Mouse (Mus musculus) heart, adult 2 months (tissue): ENCODE measurements around the gene Chdh. TPM values are rescaled to one million over a fixed set of nuclear protein-coding genes. Genes with fewer than 3 reads are reported as not detected.

Source experiments
- DNase-seq, 2 experiments: peaks; one replicate each; pipeline ENCODE4 v3.0.0; 2021
- H3K27ac ChIP-seq: fragments of 200-600 bp; 2 replicates; pipeline ENCODE4 v1.8.1; 2022
- H3K27me3 ChIP-seq: fragments of 200-500 bp; 2 replicates; pipeline ENCODE4 v1.6.1; 2012; ENCODE audit warnings: mild to moderate bottlenecking, low read length, inconsistent platforms, mixed read lengths; ENCODE audit not compliant: control insufficient read depth, insufficient read depth
- H3K36me3 ChIP-seq: fragments of 200-500 bp; 2 replicates; pipeline ENCODE4 v1.6.1; 2012; ENCODE audit warnings: low read length, inconsistent platforms; ENCODE audit not compliant: control insufficient read depth, insufficient read depth
- H3K4me1 ChIP-seq: fragments of 200-500 bp; 2 replicates; pipeline ENCODE4 v1.6.1; 2011; ENCODE audit warnings: low read length; ENCODE audit not compliant: control insufficient read depth, insufficient read depth
- H3K4me3 ChIP-seq: fragments of 200-600 bp; 2 replicates; pipeline ENCODE4 v1.8.1; 2022
- H3K79me2 ChIP-seq: fragments of 200-500 bp; replicated peaks from 2 replicates; pipeline ENCODE4 v1.6.1; 2012; ENCODE audit warnings: mild to moderate bottlenecking, inconsistent platforms, low read length, moderate library complexity, mixed read lengths; ENCODE audit not compliant: control insufficient read depth, insufficient read depth
- H3K9ac ChIP-seq: fragments of 200-500 bp; 2 replicates; pipeline ENCODE4 v1.6.1; 2012; ENCODE audit warnings: low read depth, mild to moderate bottlenecking, control low read depth, inconsistent platforms, low read length, mixed read lengths
- CTCF ChIP-seq: fragments of 200-600 bp; IDR thresholded peaks from 2 replicates; pipeline ENCODE4 v1.8.1; 2022; ENCODE audit warnings: antibody characterized with exemption, mild to moderate bottlenecking, moderate library complexity
- EP300 ChIP-seq: fragments of 200-500 bp; IDR thresholded peaks from 2 replicates; pipeline ENCODE4 v1.6.1; 2011; ENCODE audit warnings: low read depth, low read length, control low read depth; ENCODE audit not compliant: insufficient read depth
- POLR2A ChIP-seq: fragments of 200-500 bp; IDR thresholded peaks from 2 replicates; pipeline ENCODE4 v1.6.1; 2011; ENCODE audit warnings: mild to moderate bottlenecking, low read depth, low read length, control low read depth; ENCODE audit not compliant: insufficient read depth
- WGBS: fragments of 180-500 bp; shearing (Covaris S2); methylation state at CpG from one replicate; pipeline ENCODE4 v1.1.7; 2018; 5-methylcytosine and 5-hydroxymethylcytosine counted together
- intact Hi-C: fragments of 180-260 bp; cut with DNase I; formaldehyde crosslinking; loops from one replicate; pipeline ENCODE4 v1.15.1; 2025
- polyA plus RNA-seq: library from polyadenylated mRNA; depleted of rRNA; stranded (reverse); fragments of >200 nt; gene quantifications from 2 replicates; pipeline ENCODE4 v1.2.3, GENCODE M21; 2012
- total RNA-seq, 2 experiments: library from RNA; stranded (reverse); gene quantifications; 2 replicates each; pipeline ENCODE4 v1.2.3; 2021

Chdh gene
- total and polyA plus RNA-seq, 3 experiments: 0.34 to 1.4 (median 0.52) TPM

DNA sequence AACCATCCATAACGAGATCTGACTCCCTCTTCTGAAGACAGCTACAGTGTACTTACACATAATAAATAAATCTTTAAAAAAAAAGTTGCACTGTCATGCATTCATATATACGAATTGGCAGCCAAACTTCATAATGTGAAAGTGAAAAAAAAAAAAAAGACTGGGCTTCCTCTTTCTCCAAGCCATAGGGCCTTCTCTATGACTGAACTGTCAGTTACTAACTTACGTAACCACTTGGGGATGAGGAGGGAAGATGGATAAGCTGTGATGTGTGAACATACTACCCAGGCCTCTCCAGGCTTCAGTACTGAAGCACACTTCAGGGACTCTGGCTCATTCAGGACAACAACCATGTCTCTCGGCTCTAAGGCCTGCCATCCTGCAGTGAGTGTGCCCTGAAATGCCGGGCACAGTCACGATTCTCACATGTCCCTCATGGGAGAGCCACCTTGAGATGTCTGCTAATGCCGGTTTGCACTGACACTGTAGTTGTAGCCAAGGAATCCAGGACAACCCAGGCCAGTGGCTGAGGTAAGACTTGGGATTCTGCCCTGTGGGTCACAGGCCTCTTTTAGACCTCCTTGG, 34.6 kb downstream of the Chdh start:
- no peaks in the 10 kb centered on the region for H3K79me2 ChIP-seq
- H3K9ac ChIP-seq: no peak overlapping the region
- H3K4me1 ChIP-seq: peaks cover 2% of the 10 kb centered on the region
- no peaks in the 10 kb centered on the region for H3K27me3 ChIP-seq
- 73% methylated on average over 7 of the region's 7 CpGs for WGBS
- no peaks in the 10 kb centered on the region for H3K36me3 ChIP-seq
- peak; percentile 26 to 53 for DNase-seq
- TF ChIP-seq CTCF: no peak
- intact Hi-C loops: no loop called here
- no peak overlapping the region for H3K4me3 ChIP-seq
- no peak overlapping the region for H3K27ac ChIP-seq

DNA sequence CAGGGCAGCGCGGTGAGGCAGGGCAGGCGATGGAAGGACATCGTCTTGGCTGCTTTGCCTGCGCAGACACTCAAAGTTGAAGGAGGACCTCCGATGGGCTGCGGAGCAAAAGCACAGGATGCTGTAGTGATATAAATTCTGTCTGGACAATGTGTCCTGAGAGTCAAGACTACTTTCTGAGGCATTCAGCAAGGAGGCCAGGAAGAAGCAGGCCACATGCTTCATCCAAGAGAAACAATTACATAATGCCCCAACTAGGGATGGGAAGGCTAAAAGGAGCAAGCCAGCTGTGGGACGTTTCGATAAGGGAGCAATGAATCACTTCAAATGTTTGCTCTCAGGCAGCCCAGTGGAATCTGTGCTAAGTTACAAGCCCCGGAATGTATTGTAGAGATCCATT, 36.4 kb downstream of the Chdh start:
- TF ChIP-seq CTCF (no peak), POLR2A (no peak), EP300 (no peak)
- H3K27me3 ChIP-seq: no peaks in the 10 kb centered on the region
- no peaks in the 10 kb centered on the region for H3K36me3 ChIP-seq
- H3K79me2 ChIP-seq: no peaks in the 10 kb centered on the region
- H3K9ac ChIP-seq: no peak overlapping the region
- intact Hi-C loops: loop anchor here (2.0 kb wide), 1 partner anchor 34 kb away; no protein-coding TSS in a partner anchor
- H3K4me3 ChIP-seq: no peak overlapping the region
- peak; percentile 31 to 57 for DNase-seq
- H3K27ac ChIP-seq: peak overlapping the region; percentile 36
- peaks cover 2% of the 10 kb centered on the region for H3K4me1 ChIP-seq
- WGBS: 44% methylated on average over 10 of the region's 10 CpGs

DNA sequence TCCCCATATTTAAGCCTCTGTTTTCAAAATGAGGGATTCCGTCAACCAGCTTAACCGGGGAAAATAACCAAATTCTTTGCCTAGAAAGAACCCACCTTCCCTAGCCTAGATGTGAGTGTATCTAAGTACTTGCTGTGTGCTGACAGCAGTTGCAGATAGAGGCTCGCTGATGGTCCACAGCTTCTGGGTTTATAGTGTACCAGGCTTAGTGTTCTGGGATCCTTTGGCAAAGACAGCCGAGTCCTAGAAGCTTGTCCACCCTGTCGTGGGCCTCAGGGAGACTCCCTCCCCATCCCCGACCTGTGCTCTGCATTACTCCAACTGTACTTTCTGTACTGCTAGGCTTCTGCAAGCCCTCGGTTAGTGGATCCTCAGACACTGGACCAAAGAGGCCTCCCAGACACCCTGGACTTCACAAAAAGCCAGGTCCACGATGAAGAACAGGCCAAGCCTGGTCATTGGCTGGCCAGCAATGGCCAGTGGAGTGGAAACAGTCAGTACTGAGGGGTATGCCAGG, 36.9 kb downstream of the Chdh start:
- TF ChIP-seq POLR2A: no peak
- TF ChIP-seq EP300: no peak
- TF ChIP-seq CTCF: no peak
- WGBS: 49% methylated on average over 8 of the region's 8 CpGs
- no peaks in the 10 kb centered on the region for H3K27me3 ChIP-seq
- H3K79me2 ChIP-seq: no peaks in the 10 kb centered on the region
- no peak overlapping the region for H3K9ac ChIP-seq
- DNase-seq: no peak
- H3K36me3 ChIP-seq: no peaks in the 10 kb centered on the region
- peaks cover 2% of the 10 kb centered on the region for H3K4me1 ChIP-seq
- H3K4me3 ChIP-seq: no peak overlapping the region
- intact Hi-C loops: loop anchor here (2.0 kb wide), 1 partner anchor 35 kb away; no protein-coding TSS in a partner anchor
- peak overlapping the region; percentile 36 for H3K27ac ChIP-seq

GRCm38 (mm10) chr14:30046976-30047375, 38.2 kb downstream of the Chdh start:
- Histone ChIP-seq H3K36me3 (no peaks in the 10 kb centered on the region), H3K27me3 (no peaks in the 10 kb centered on the region), H3K9ac (no peak overlapping the region), H3K4me3 (no peak overlapping the region), H3K4me1 (peaks cover 2% of the 10 kb centered on the region), H3K79me2 (no peaks in the 10 kb centered on the region), H3K27ac (no peak overlapping the region)
- DNase-seq: no peak
- WGBS: 93% methylated on average over 4 of the region's 4 CpGs
- TF ChIP-seq EP300 (no peak), POLR2A (no peak), CTCF (no peak)
- intact Hi-C loops: no loop called here

GRCm38 (mm10) chr14:30048049-30048448, 39.2 kb downstream of the Chdh start:
- H3K27ac ChIP-seq: no peak overlapping the region
- WGBS: 83% methylated on average over 3 of the region's 3 CpGs

DNA sequence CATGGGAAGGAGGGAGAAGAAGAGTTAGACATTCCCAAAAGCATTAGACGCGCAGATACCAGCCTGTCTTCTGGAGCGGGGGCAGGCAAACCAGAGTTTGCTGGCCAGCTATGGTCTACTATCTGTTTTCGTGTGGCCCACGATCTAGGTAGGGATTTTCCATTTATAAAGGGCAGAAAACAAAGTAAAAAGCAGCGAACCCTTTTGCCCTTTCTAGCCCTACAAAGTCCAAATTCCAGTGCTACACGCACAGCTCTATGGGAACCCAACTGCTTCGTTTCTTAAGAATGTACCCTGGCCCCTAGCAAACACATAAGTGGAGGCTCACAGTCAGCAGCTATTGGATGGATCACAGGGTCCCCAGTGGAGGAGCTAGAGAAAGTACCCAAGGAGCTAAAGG, 41.5 kb downstream of the Chdh start:
- Histone ChIP-seq H3K4me3 (no peak overlapping the region), H3K9ac (no peak overlapping the region), H3K4me1 (no peaks in the 10 kb centered on the region; the same call in 1 of the 2 replicates), H3K36me3 (no peaks in the 10 kb centered on the region), H3K27me3 (no peaks in the 10 kb centered on the region), H3K27ac (no peak overlapping the region), H3K79me2 (no peaks in the 10 kb centered on the region)
- TF ChIP-seq POLR2A: no peak
- no peak for TF ChIP-seq EP300
- TF ChIP-seq CTCF: no peak
- 83% methylated on average over 8 of the region's 8 CpGs for whole genome bisulfite sequencing
- no peak for DNase-seq
- intact Hi-C loops: no loop called here

More at GRCm38 (mm10) chr14:30048049-30048448, 39.2 kb downstream of the Chdh start:
- Histone ChIP-seq H3K27me3 (no peaks in the 10 kb centered on the region), H3K36me3 (no peaks in the 10 kb centered on the region), H3K4me3 (no peak overlapping the region), H3K4me1 (peaks cover 2% of the 10 kb centered on the region), H3K79me2 (no peaks in the 10 kb centered on the region), H3K9ac (no peak overlapping the region)
- no peak for DNase-seq
- intact Hi-C loops: no loop called here
- no peak for TF ChIP-seq EP300
- TF ChIP-seq CTCF: peak; percentile 42
